Mouse (Mus musculus) thymus, postnatal 36 days (tissue): ENCODE data around the gene Tmub2.
A peak's percentile ranks its signal among the peaks of the same experiment; 100 is the strongest.
"Not testable (repeated sequence)": the region's sequence is repeated elsewhere in the genome, so short reads cannot be mapped to it uniquely, and the experiment has no call there.

Experiments used
- DNase-seq, 2 experiments: peaks; one replicate each; pipeline ENCODE4 v3.0.0; 2022; ENCODE audit warnings: mixed read lengths in 2 of 2

Tmub2 gene

GRCm38 (mm10) chr11:102279595-102279994 is 5.1 kb upstream of the Tmub2 start:
- DNase-seq: no peak

- DNase-seq: not testable (repeated sequence)
Measured at GRCm38 (mm10) chr11:102280267-102280666, 4.5 kb upstream of the Tmub2 start.

GRCm38 (mm10) chr11:102283922-102284321 is 809 bp upstream of the Tmub2 start:
- no peak for DNase-seq

GRCm38 (mm10) chr11:102285095-102285834 is 534 bp downstream of the Tmub2 start:
- peak in 1 of 2 experiments; percentile 81 for DNase-seq

- DNase-seq: peak in 1 of 2 experiments; percentile 11
Measured at GRCm38 (mm10) chr11:102287485-102287884, 2.8 kb downstream of the Tmub2 start.

- DNase-seq: no peak
Measured at GRCm38 (mm10) chr11:102288027-102288804, 3.5 kb downstream of the Tmub2 start.

GRCm38 (mm10) chr11:102288913-102289312 is 4.2 kb downstream of the Tmub2 start:
- DNase-seq: no peak

GRCm38 (mm10) chr11:102289511-102290100 is 4.9 kb downstream of the Tmub2 start:
- no peak for DNase-seq

- DNase-seq: no peak
Measured at GRCm38 (mm10) chr11:102290141-102290540, 5.4 kb downstream of the Tmub2 start.

GRCm38 (mm10) chr11:102291051-102291535 is 6.4 kb downstream of the Tmub2 start:
- no peak for DNase-seq

GRCm38 (mm10) chr11:102293971-102294370 is 9.2 kb downstream of the Tmub2 start:
- no peak for DNase-seq

- DNase-seq: no peak
Measured at GRCm38 (mm10) chr11:102294416-102294815, 9.7 kb downstream of the Tmub2 start.

- peak; percentile 69 to 79 for DNase-seq
Measured at GRCm38 (mm10) chr11:102294887-102295597, 10.3 kb downstream of the Tmub2 start.

GRCm38 (mm10) chr11:102295598-102296471 is 11.1 kb downstream of the Tmub2 start:
- DNase-seq: peak; percentile 73 to 84

- peak; percentile 99 to 100 for DNase-seq
Measured at GRCm38 (mm10) chr11:102296491-102297472, 12.1 kb downstream of the Tmub2 start, which contains the start of gene Atxn7l3. TSS of gene Atxn7l3 (minus strand) at chr11:102296631.

GRCm38 (mm10) chr11:102297577-102298556 is 13.1 kb downstream of the Tmub2 start:
- DNase-seq: no peak

- peak; percentile 72 to 77 for DNase-seq
Measured at GRCm38 (mm10) chr11:102299839-102300238, 15.1 kb downstream of the Tmub2 start.

- no peak for DNase-seq
Measured at GRCm38 (mm10) chr11:102304141-102304540, 19.4 kb downstream of the Tmub2 start.

- DNase-seq: no peak
Measured at GRCm38 (mm10) chr11:102305359-102305758, 20.6 kb downstream of the Tmub2 start.
